8 mouse cellular contexts compared by ENCODE assay signal in the genomic region with DNA sequence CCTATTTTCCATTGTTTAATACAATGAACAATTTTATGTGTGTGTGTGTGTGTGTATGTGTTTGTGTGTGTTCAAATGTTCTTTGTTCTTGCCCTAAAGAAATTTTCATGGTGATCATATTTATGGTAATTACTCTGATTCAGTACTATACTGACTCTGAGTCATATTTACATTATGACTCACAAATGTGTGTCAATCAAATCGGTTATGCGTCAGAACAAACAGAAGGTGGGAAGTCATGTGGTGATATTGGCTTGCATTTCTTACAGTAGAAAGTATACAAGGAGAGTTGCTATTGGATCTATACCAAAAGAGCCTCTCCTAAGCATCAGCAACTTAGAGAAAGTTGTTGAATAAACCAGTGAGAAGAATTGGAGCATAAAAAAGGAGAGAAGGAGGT.
"Had no signal": no experiment of that assay in that cellular context is flagged by ENCODE, and none has a peak within 500 bp of the region (broad histone marks: within the 10 kb centered on the region; RNA-seq: fewer than 3 reads in every experiment).

No protein-coding gene starts in this region.

- ATAC-seq: intestine, postnatal 0 days had no signal

- DNase-seq: kidney, adult 9 months; kidney, postnatal 36 days; left cerebral cortex, postnatal 4 days; lung, adult 18-20 months; midbrain, embryonic 14.5 days; thymus, adult 18-20 months; thymus, postnatal 14 days had no signal
